Mouse (Mus musculus) MEL-GATA-1-ER (cell line): ENCODE data around the gene Trpv4.

Experiments used
- DNase-seq: peaks from one replicate; pipeline ENCODE4 v3.0.0-alpha.2; 2012; ENCODE audit warnings: low read depth; ENCODE audit errors: extremely low read depth

Gene Trpv4

DNA sequence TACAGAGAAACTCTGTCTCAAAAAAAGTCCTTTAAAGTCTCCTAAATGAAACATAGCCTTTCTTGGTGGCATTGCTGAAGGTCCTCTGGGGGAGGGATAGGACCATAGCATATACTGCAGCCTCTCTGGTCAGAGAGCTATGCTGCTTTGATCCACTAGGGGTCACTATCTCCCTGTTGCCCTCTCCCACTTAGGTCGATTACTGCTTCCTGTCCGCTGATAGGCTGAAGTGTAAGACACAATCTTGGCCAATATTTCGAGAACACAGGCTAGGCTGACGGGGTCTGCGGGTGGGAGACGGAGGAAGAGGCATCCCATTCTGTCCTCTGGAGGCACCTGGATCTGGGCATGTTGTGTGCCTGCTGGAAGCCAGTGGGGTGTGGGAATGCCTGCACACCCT, 37.9 kb downstream of the Trpv4 start:
- peak; percentile 49 for DNase-seq

DNA sequence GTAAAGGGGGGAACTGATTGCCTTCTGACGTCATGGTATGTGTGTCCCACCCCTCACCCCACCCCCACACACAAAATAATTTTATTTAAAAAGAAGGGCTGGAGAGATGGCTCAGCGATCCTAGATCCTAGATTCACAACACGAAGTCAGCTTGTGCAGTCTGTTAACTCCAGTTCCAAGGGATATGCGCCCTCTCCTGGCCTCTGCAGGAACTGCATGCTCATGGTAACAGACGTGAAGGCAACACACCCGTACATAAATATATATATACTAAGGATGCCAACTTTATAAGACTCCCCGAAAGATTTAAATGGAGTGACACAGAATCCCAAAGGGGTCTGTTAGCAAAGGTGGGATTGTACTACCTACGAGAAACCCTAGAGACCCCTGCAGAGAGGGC, 39.4 kb downstream of the Trpv4 start:
- DNase-seq, result peak; percentile 75

GRCm38 (mm10) chr5:114617809-114618208, 40.4 kb downstream of the Trpv4 start:
- DNase-seq, result no peak

- peak; percentile 62 for DNase-seq
These were observed 41.7 kb downstream of the Trpv4 start for GRCm38 (mm10) chr5:114616336-114617061.

DNA sequence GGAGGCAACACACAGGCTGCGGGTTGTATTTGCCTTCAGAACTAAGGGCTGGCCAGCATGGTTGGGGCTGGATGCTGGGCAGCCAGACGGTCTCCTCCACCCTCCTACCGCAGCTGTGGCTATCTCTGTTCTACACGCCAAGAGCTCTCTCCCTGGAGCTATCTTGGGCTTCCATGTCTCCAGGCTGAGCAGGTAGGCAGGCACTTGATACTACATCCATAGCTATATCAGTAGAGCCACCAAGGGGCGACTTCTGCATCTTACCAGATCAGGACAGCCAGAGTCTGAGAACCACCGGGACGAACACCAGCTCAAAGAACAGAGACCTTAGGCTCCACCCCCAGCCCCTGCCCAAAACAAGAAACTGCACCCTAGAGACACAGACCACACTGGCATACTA, 43.4 kb downstream of the Trpv4 start:
- DNase-seq, result peak; percentile 36

DNA sequence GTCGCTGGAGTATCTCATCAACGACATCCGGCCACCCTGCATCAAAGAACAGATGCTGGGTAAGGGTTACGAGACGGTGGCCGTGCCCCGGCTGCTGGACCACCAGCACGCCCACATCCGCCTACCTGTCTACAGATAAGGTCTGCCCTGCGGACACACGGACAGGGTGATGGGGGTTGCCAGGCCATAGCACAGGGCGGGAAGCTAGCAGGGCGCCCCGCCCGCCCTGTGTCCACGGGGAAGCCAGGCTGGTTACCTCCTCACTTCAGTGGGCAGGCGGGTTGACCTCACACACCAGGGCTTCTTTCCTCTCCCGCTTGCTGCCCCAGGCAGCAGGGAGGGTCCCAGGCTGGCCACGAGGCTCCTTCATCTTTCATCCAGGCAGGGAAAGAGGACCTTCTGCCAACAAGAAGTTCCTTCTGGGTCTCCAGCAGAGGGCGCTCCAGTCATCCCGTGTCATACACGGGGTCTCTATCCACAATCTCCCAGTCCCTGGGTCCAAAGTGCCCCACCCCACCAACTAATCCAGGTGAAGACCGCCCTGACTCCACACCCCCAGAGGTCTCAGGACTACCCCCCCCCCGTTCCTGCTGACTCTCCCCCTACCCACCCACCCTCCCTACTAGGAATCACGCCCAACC, 46.1 kb downstream of the Trpv4 start:
- DNase-seq, result no peak

DNA sequence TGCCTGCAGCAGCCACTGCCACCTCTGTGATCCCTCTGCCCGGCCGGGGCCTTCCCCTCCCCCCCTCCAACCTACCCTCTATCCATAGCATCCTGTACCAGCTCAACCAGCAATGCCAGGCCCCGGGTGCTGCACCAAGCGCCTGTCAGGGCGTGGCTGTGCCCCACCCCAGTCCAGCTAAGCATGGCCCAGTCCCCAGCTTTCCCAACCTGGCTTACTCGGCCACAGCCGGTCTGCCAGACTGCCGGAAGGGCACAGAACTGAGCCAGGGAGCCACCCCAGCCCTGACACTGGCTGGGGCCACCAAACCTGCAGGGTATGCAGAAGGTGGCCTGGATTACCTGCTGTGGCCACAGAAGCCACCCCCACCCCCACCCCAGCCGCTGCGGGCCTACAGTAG, 47.0 kb downstream of the Trpv4 start:
- no peak for DNase-seq

DNA sequence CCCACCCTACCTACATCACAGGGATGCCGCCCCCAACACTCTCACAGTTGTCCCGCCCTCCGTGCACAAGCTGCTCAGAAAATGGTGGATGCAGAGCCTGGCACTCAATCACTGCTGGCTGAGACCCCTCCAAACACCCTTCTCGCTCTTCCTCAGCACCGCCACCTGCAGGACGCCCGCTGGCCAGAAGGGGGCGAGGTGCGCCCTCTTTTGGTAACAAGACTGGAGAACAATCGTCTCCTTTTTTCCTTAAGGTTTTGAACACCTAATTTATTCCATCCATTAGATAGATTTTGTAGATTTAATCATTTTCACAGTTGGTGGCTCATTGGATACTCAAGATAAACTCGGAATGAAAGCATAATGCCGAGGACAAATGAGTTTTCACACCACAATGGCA, 49.7 kb downstream of the Trpv4 start:
- DNase-seq, result no peak

DNA sequence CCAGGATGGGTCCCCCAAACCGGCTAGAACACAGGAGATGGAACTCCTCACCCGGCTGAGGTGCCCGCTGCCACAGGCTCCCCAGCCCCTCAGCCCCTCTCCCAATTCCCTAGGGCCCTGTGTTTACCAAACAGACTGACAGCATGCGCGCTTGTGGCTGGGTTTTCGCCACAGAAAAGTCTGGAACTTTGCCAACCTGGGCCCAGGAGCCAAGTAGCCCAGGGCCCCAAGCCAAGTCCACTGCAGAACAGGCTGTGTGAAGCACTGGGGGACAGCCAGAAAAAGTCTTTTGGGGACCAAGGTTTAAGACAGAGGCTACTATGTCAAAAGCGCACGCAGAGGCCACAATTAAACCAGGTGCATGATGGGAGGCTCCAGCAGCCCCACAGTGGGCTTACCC, 50.6 kb downstream of the Trpv4 start:
- DNase-seq, result no peak

DNA sequence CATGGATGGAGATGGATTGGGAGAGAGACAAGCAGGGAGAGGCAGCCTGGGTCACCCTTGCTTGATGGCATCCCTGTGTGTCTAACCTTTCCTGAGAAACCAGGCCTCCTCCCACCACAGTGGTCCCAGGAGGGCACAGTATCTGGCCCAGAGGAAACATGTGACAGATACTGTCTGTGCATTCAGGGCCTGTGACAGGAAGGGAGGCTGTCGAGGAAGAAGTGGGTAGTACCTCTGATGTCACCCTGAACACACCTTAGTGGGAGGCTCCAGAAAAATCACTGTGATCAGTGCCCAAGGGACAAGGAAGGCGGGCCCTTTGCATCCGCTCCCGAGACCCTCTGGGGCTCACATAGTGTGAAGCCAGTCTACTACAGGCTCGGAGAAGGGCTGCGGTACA, 52.2 kb downstream of the Trpv4 start:
- no peak for DNase-seq

- DNase-seq, result no peak
These were observed 53.4 kb downstream of the Trpv4 start for GRCm38 (mm10) chr5:114604781-114605290.

DNA sequence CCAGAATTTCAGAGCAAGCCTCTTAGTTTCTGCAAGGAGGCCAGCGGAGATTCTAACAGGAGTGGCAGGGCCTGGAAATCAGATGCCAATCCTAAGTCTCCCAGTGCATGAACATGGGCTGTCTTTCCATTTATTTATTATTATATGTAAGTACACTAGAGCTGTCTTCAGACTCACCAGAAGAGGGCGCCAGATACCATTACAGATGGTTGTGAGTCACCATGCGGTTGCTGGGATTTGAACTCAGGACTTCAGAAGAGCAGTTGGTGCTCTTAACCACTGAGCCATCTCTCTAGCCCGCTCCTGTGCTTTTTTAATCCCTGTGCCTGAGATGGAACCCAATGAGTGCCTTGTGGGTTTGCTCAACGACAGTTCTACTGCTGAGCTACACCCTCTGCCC, 54.2 kb downstream of the Trpv4 start:
- DNase-seq, result no peak

DNA sequence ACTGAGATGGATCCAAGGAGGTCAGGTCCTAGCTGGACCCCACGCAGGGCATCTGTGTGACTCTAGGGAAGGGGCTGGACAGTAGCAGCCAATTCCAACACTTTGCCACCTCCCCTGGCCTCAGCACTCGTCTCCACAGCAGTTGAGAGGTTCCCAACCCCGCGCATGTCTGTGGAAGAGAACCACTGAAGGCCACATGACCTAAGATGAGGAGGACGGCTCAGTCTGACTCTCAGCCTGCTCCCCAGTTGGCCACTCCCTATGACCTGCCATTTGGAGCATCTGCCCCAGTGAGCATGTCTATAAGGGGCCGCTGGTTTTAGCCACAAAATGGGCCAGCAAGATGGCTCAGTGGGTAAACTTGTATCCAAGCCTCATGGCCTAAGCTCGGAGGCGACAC, 56.2 kb downstream of the Trpv4 start:
- no peak for DNase-seq

- no peak for DNase-seq
These were observed 60.6 kb downstream of the Trpv4 start for GRCm38 (mm10) chr5:114597652-114598051.

GRCm38 (mm10) chr5:114597222-114597621, 61.0 kb downstream of the Trpv4 start:
- no peak for DNase-seq

GRCm38 (mm10) chr5:114596604-114597003, 61.6 kb downstream of the Trpv4 start:
- DNase-seq, result no peak

- DNase-seq, result no peak
These were observed 63.4 kb downstream of the Trpv4 start for GRCm38 (mm10) chr5:114594741-114595241.

GRCm38 (mm10) chr5:114593949-114594348, 64.3 kb downstream of the Trpv4 start:
- DNase-seq, result no peak

DNA sequence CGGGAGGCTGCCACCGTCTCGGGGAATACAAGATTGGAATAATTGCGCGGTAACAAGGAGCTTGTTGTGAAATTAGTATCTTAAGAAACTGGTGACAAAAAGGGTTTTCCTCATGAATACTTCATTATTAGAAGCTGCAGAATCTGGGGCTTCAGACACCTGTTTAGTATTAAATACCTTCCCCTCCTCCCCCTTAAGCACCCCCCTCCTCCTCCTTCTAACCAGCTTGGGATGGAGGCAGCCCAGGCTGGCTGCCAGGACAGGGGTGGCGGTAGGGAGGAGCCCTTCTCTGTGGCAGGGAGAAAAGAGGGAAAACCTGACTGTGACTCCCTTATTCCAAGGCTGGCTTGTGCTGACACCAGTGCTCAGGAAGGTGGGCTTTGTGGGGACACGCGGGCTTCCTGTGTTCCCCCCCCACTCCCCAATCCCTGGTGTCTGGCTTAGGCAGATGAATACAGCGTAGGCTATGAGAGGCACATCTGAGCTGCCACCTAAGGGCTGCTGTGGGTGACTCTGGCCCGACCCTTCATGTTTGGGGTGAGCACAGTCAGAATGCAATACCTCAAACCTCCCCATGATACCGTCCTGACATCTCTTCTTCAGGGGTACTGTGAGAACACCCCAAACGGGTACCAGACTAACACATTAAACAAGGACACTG, 64.9 kb downstream of the Trpv4 start:
- no peak for DNase-seq

DNA sequence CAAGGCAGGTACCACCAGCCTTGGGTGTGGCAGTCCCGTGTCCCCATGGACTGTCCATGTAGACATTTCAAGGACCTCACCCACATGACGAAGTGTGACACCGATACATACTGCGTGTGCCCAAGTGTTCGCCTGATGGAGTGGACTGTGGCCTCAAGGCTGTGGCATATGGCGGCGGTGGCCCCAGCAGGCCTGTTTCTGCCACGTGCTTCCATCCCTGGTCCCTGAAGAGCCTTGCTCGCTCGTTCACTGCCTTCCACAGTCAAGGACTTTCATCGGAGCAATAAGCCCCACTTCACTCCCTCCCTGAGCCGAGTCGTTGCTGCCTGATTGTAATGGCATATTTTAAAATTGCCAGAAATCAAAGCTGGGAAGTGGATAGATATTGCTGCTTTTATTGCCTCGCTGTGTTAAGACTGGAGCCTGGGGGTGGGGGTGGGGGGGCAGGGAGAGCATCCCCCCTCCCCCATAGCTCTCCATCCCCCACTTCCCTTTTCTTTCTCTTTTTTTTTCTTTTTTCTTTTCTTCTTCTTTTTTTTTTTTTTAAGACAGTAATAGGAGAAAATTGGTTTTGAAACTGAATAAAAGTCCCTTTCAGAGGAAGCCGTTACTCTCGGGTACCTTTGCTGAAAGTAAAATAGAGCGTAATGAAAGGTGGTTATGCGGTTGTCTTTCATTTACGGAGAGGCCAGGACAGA, 65.6 kb downstream of the Trpv4 start:
- no peak for DNase-seq

DNA sequence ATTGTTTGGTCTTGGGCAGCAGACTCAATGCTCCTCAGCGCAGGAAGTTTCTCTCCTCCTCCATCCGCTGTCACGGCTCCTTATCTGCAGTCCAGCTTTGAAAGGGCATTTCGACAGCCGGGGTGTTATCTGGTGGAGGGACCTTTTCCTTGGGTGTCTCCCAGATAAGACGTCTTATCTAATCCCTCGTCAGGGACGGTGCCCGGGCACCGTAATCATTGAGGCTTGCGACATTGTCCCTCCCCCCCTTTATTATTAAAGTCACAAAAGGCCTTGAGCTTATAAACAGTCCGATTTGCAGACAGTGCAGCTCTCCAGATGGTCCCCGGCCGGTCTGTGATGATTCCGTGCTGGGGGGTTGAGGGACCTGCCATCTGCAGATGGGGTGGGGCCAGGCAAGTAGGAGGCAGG, 67.1 kb downstream of the Trpv4 start:
- DNase-seq, result no peak
